Mouse (Mus musculus): Measurements from ENCODE around the gene 5031410I06Rik. TPM values are rescaled to one million over a fixed set of nuclear protein-coding genes. Genes with fewer than 3 reads are reported as not detected.
"Not testable (repeated sequence)": the region's sequence is repeated elsewhere in the genome, so short reads cannot be mapped to it uniquely, and the experiment has no call there.

The 5031410I06Rik gene
- not detected in 2 replicates for polyA plus RNA-seq (2014; fragmentation: Nextera tagmentation; extraction: Ambion mirVana)

- H3K27me3 ChIP-seq (ENCODE audit: control insufficient read depth, insufficient read depth, low read length); DNase-seq (ENCODE audit: low spot score); H3K4me1 ChIP-seq (ENCODE audit: control insufficient read depth, insufficient read depth, low read length); H3K4me3 ChIP-seq (ENCODE audit: low read depth, low read length); H3K4me2 ChIP-seq (ENCODE audit: low read depth, severe bottlenecking); H3K36me3 ChIP-seq (ENCODE audit: control insufficient read depth, insufficient read depth, low read length); H3K27ac ChIP-seq (replicated peaks; ENCODE audit: low read depth, low read length); H3K9ac ChIP-seq (ENCODE audit: low read length); ATAC-seq (ENCODE audit: insufficient number of reproducible peaks, low FRiP score, low TSS enrichment, low read depth); H3K9me3 ChIP-seq (ENCODE audit: control insufficient read depth, low read length): not testable (repeated sequence)
- WGBS: no CpG with 5 or more reads among the region's 3 CpGs
Measured at GRCm38 (mm10) chr5:26105262-26105661, at the start of gene 5031410I06Rik. TSS of gene 5031410I06Rik (minus strand) at chr5:26105362.

GRCm38 (mm10) chr5:26142891-26143290 is 37.7 kb upstream of the 5031410I06Rik start:
- no peak overlapping the region for H3K4me3 ChIP-seq (ENCODE audit: low read depth, low read length)
- H3K9ac ChIP-seq (ENCODE audit: low read length): no peak overlapping the region
- DNase-seq (ENCODE audit: low spot score): no peak
- ATAC-seq (ENCODE audit: insufficient number of reproducible peaks, low FRiP score, low TSS enrichment, low read depth): no peak
- no peak overlapping the region for H3K4me2 ChIP-seq (ENCODE audit: low read depth, severe bottlenecking)
- H3K36me3 ChIP-seq (ENCODE audit: control insufficient read depth, insufficient read depth, low read length): no peaks in the 10 kb centered on the region
- no peak overlapping the region for H3K27ac ChIP-seq (replicated peaks; ENCODE audit: low read depth, low read length)
- H3K9me3 ChIP-seq (ENCODE audit: control insufficient read depth, low read length): no peaks in the 10 kb centered on the region
- no peaks in the 10 kb centered on the region for H3K4me1 ChIP-seq (ENCODE audit: control insufficient read depth, insufficient read depth, low read length)
- H3K27me3 ChIP-seq (ENCODE audit: control insufficient read depth, insufficient read depth, low read length): no peaks in the 10 kb centered on the region
- 69% methylated on average over 6 of the region's 6 CpGs for WGBS

- not testable (repeated sequence) for H3K9ac ChIP-seq (ENCODE audit: low read length); H3K4me2 ChIP-seq (ENCODE audit: low read depth, severe bottlenecking)
- no CpG with 5 or more reads among the region's 3 CpGs for WGBS
Measured at GRCm38 (mm10) chr5:26121321-26121720, 16.2 kb upstream of the 5031410I06Rik start, which contains the start of gene Gm10220. TSS of gene Gm10220 (minus strand) at chr5:26121421.

GRCm38 (mm10) chr5:26089191-26089590 is 16.0 kb downstream of the 5031410I06Rik start, which contains the start of gene Gm10471:
TSS of gene Gm10471 (minus strand) at chr5:26089291.
- ATAC-seq (ENCODE audit: insufficient number of reproducible peaks, low FRiP score, low TSS enrichment, low read depth); H3K27me3 ChIP-seq (ENCODE audit: control insufficient read depth, insufficient read depth, low read length): not testable (repeated sequence)
- WGBS: 71% methylated on average over 1 of the region's 1 CpGs

More at GRCm38 (mm10) chr5:26121321-26121720, 16.2 kb upstream of the 5031410I06Rik start, which contains the start of gene Gm10220:
- not testable (repeated sequence) for H3K27ac ChIP-seq (replicated peaks; ENCODE audit: low read depth, low read length); H3K4me3 ChIP-seq (ENCODE audit: low read depth, low read length); DNase-seq (ENCODE audit: low spot score); H3K27me3 ChIP-seq (ENCODE audit: control insufficient read depth, insufficient read depth, low read length); H3K4me1 ChIP-seq (ENCODE audit: control insufficient read depth, insufficient read depth, low read length); H3K36me3 ChIP-seq (ENCODE audit: control insufficient read depth, insufficient read depth, low read length); ATAC-seq (ENCODE audit: insufficient number of reproducible peaks, low FRiP score, low TSS enrichment, low read depth); H3K9me3 ChIP-seq (ENCODE audit: control insufficient read depth, low read length)

GRCm38 (mm10) chr5:26079023-26079422 is 26.1 kb downstream of the 5031410I06Rik start:
- peak; percentile 21 for DNase-seq (ENCODE audit: low spot score)

More at GRCm38 (mm10) chr5:26089191-26089590, 16.0 kb downstream of the 5031410I06Rik start, which contains the start of gene Gm10471:
- H3K9me3 ChIP-seq (ENCODE audit: control insufficient read depth, low read length); H3K4me2 ChIP-seq (ENCODE audit: low read depth, severe bottlenecking); DNase-seq (ENCODE audit: low spot score); H3K9ac ChIP-seq (ENCODE audit: low read length); H3K36me3 ChIP-seq (ENCODE audit: control insufficient read depth, insufficient read depth, low read length); H3K4me3 ChIP-seq (ENCODE audit: low read depth, low read length); H3K27ac ChIP-seq (replicated peaks; ENCODE audit: low read depth, low read length); H3K4me1 ChIP-seq (ENCODE audit: control insufficient read depth, insufficient read depth, low read length): not testable (repeated sequence)

GRCm38 (mm10) chr5:26070716-26071115 is 34.4 kb downstream of the 5031410I06Rik start:
- no peaks in the 10 kb centered on the region for H3K36me3 ChIP-seq (ENCODE audit: control insufficient read depth, insufficient read depth, low read length)
- ATAC-seq (ENCODE audit: insufficient number of reproducible peaks, low FRiP score, low TSS enrichment, low read depth): no peak
- no peaks in the 10 kb centered on the region for H3K27me3 ChIP-seq (ENCODE audit: control insufficient read depth, insufficient read depth, low read length)
- H3K4me1 ChIP-seq (ENCODE audit: control insufficient read depth, insufficient read depth, low read length): no peaks in the 10 kb centered on the region
- no peak overlapping the region for H3K9ac ChIP-seq (ENCODE audit: low read length)
- H3K4me3 ChIP-seq (ENCODE audit: low read depth, low read length): no peak overlapping the region
- no peak overlapping the region for H3K27ac ChIP-seq (replicated peaks; ENCODE audit: low read depth, low read length)
- DNase-seq (ENCODE audit: low spot score): no peak
- no peak overlapping the region for H3K4me2 ChIP-seq (ENCODE audit: low read depth, severe bottlenecking)
- 85% methylated on average over 24 of the region's 24 CpGs for WGBS
- H3K9me3 ChIP-seq (ENCODE audit: control insufficient read depth, low read length): no peaks in the 10 kb centered on the region

More at GRCm38 (mm10) chr5:26079023-26079422, 26.1 kb downstream of the 5031410I06Rik start:
- H3K36me3 ChIP-seq (ENCODE audit: control insufficient read depth, insufficient read depth, low read length); H3K4me2 ChIP-seq (ENCODE audit: low read depth, severe bottlenecking); H3K4me1 ChIP-seq (ENCODE audit: control insufficient read depth, insufficient read depth, low read length); H3K9ac ChIP-seq (ENCODE audit: low read length); H3K4me3 ChIP-seq (ENCODE audit: low read depth, low read length); ATAC-seq (ENCODE audit: insufficient number of reproducible peaks, low FRiP score, low TSS enrichment, low read depth); H3K27me3 ChIP-seq (ENCODE audit: control insufficient read depth, insufficient read depth, low read length); H3K9me3 ChIP-seq (ENCODE audit: control insufficient read depth, low read length); H3K27ac ChIP-seq (replicated peaks; ENCODE audit: low read depth, low read length): not testable (repeated sequence)

- H3K27me3 ChIP-seq (ENCODE audit: control insufficient read depth, insufficient read depth, low read length); H3K9ac ChIP-seq (ENCODE audit: low read length); H3K27ac ChIP-seq (replicated peaks; ENCODE audit: low read depth, low read length); H3K36me3 ChIP-seq (ENCODE audit: control insufficient read depth, insufficient read depth, low read length); DNase-seq (ENCODE audit: low spot score); H3K4me2 ChIP-seq (ENCODE audit: low read depth, severe bottlenecking); H3K4me1 ChIP-seq (ENCODE audit: control insufficient read depth, insufficient read depth, low read length); ATAC-seq (ENCODE audit: insufficient number of reproducible peaks, low FRiP score, low TSS enrichment, low read depth); H3K4me3 ChIP-seq (ENCODE audit: low read depth, low read length); H3K9me3 ChIP-seq (ENCODE audit: control insufficient read depth, low read length): not testable (repeated sequence)
- no CpG with 5 or more reads among the region's 2 CpGs for WGBS
Measured at GRCm38 (mm10) chr5:26058481-26058880, 46.7 kb downstream of the 5031410I06Rik start, which contains the start of gene Gm7347. TSS of gene Gm7347 (minus strand) at chr5:26058581.

Data from limb, embryonic 11.5 days (tissue).